Mouse (Mus musculus) CH12.LX (cell line): ENCODE measurements at regions not wholly inside any gene's neighbourhood (a gene's known extent, or its start where the extent isn't known, plus 50 kb on each side); places are given as distances from the start of the nearest gene placed in this dataset.
A peak's percentile ranks its signal among the peaks of the same experiment; 100 is the strongest.

Experiments used
- DNase-seq: peaks from one replicate; pipeline ENCODE4 v3.0.0-alpha.2; 2013; ENCODE audit errors: extremely low read depth
- H3K27ac ChIP-seq: 2 replicates; pipeline ENCODE4 v1.5.1; 2012; ENCODE audit warnings: low read depth, mild to moderate bottlenecking, control low read depth, moderate library complexity; ENCODE audit not compliant: insufficient read depth
- H3K27me3 ChIP-seq: replicated peaks from 2 replicates; pipeline ENCODE3; 2012; ENCODE audit warnings: inconsistent platforms
- H3K36me3 ChIP-seq, 2 experiments: replicated peaks in 1 of 2; 2 replicates each; pipeline versions ENCODE3 to v1.6.1; 2012; ENCODE audit warnings: inconsistent platforms in 1 of 2, low read length in 1 of 2, mild to moderate bottlenecking in 1 of 2, mixed read lengths in 1 of 2, moderate library complexity in 1 of 2; ENCODE audit not compliant: control insufficient read depth in 1 of 2, insufficient read depth in 1 of 2
- H3K4me1 ChIP-seq, 2 experiments: 2 replicates each; pipeline ENCODE4 v1.6.1; 2012; ENCODE audit warnings: inconsistent platforms in 1 of 2, moderate library complexity in 1 of 2; ENCODE audit not compliant: insufficient read depth in 2 of 2, control insufficient read depth in 1 of 2
- H3K4me2 ChIP-seq: 2 replicates; pipeline ENCODE4 v1.6.1; 2012; ENCODE audit warnings: low read depth, mild to moderate bottlenecking, control low read depth; ENCODE audit not compliant: poor library complexity, insufficient read depth, severe bottlenecking
- H3K4me3 ChIP-seq, 3 experiments: fragments of 150-350 bp in 1 of 3; sonication (generic) in 1 of 3; replicated peaks in 1 of 3; 2 replicates each; pipeline versions ENCODE3 to v1.5.1; 2011 to 2012; ENCODE audit warnings: low read depth in 2 of 3, low read length in 2 of 3, mild to moderate bottlenecking in 2 of 3, moderate library complexity in 2 of 3, control low read depth in 1 of 3, improper control_type of control experiment in 1 of 3, inconsistent platforms in 1 of 3, mixed read lengths in 1 of 3; ENCODE audit not compliant: poor library complexity in 1 of 3
- H3K79me2 ChIP-seq: replicated peaks from 2 replicates; pipeline ENCODE4 v1.6.1; 2012; ENCODE audit warnings: mild to moderate bottlenecking, moderate library complexity; ENCODE audit not compliant: control insufficient read depth, poor library complexity, insufficient read depth, severe bottlenecking; ENCODE audit errors: extremely low read depth
- H3K9ac ChIP-seq: 2 replicates; pipeline ENCODE4 v1.6.1; 2012; ENCODE audit warnings: low read depth, mild to moderate bottlenecking, control low read depth, moderate library complexity; ENCODE audit not compliant: insufficient read depth
- H3K9me3 ChIP-seq: replicated peaks from 2 replicates; pipeline ENCODE3; 2012; ENCODE audit warnings: low read length, inconsistent platforms, mixed read lengths
- BHLHE40 ChIP-seq: IDR thresholded peaks from 2 replicates; pipeline ENCODE4 v1.6.1; 2011; ENCODE audit warnings: mild to moderate bottlenecking, low read depth, low read length, improper control_type of control experiment
- CHD1 ChIP-seq: IDR thresholded peaks from 2 replicates; pipeline ENCODE4 v1.6.1; 2012; ENCODE audit warnings: low read depth, low read length, improper control_type of control experiment, inconsistent platforms
- CHD2 ChIP-seq: IDR thresholded peaks from 2 replicates; pipeline ENCODE4 v1.6.1; 2011; ENCODE audit warnings: low read length, improper control_type of control experiment
- CTCF ChIP-seq, 2 experiments: IDR thresholded peaks in 1 of 2; conservative IDR thresholded peaks in 1 of 2; 2 replicates each; pipeline ENCODE4 v1.5.1; 2011 to 2012; ENCODE audit warnings: low read depth in 2 of 2, low read length in 2 of 2, improper control_type of control experiment in 1 of 2, inconsistent platforms in 1 of 2, mild to moderate bottlenecking in 1 of 2, moderate library complexity in 1 of 2
- E2F4 ChIP-seq: IDR thresholded peaks from 2 replicates; pipeline ENCODE4 v1.6.1; 2011; ENCODE audit warnings: low read depth, low read length, improper control_type of control experiment; ENCODE audit not compliant: insufficient replicate concordance
- ELF1 ChIP-seq: IDR thresholded peaks from 2 replicates; pipeline ENCODE4 v1.6.1; 2014; ENCODE audit warnings: low read depth, mild to moderate bottlenecking, inconsistent platforms, low read length, improper control_type of control experiment
- EP300 ChIP-seq: IDR thresholded peaks from 2 replicates; pipeline ENCODE4 v1.6.1; 2011; ENCODE audit warnings: low read length, improper control_type of control experiment
- ETS1 ChIP-seq: conservative IDR thresholded peaks from 2 replicates; pipeline ENCODE4 v1.6.1; 2012; ENCODE audit warnings: low read depth, mild to moderate bottlenecking, inconsistent platforms, low read length, improper control_type of control experiment, moderate library complexity
- GABPA ChIP-seq: IDR thresholded peaks from 2 replicates; pipeline ENCODE4 v1.6.1; 2012; ENCODE audit warnings: low read depth, low read length, improper control_type of control experiment, inconsistent platforms; ENCODE audit not compliant: insufficient replicate concordance
- HCFC1 ChIP-seq: IDR thresholded peaks from 2 replicates; pipeline ENCODE4 v1.6.1; 2012; ENCODE audit warnings: low read depth, mild to moderate bottlenecking, inconsistent platforms, low read length, improper control_type of control experiment
- IRF4 ChIP-seq: IDR thresholded peaks from 2 replicates; pipeline ENCODE4 v1.6.1; 2014; ENCODE audit warnings: low read depth, mild to moderate bottlenecking, inconsistent platforms, low read length, improper control_type of control experiment
- JUN ChIP-seq: IDR thresholded peaks from 2 replicates; pipeline ENCODE4 v1.6.1; 2011; ENCODE audit warnings: low read depth, mild to moderate bottlenecking, low read length, improper control_type of control experiment, moderate library complexity; ENCODE audit not compliant: insufficient read depth
- JUND ChIP-seq: conservative IDR thresholded peaks from 2 replicates; pipeline ENCODE4 v1.6.1; 2011; ENCODE audit warnings: low read depth, low read length, improper control_type of control experiment
- KAT2A ChIP-seq: IDR thresholded peaks from 2 replicates; pipeline ENCODE4 v1.6.1; 2012; ENCODE audit warnings: low read length, improper control_type of control experiment, inconsistent platforms; ENCODE audit not compliant: insufficient replicate concordance
- MAFK ChIP-seq: IDR thresholded peaks from 2 replicates; pipeline ENCODE4 v1.6.1; 2011; ENCODE audit warnings: low read length, improper control_type of control experiment; ENCODE audit not compliant: insufficient replicate concordance
- MAX ChIP-seq: IDR thresholded peaks from 2 replicates; pipeline ENCODE4 v1.6.1; 2011; ENCODE audit warnings: low read length, improper control_type of control experiment
- MAZ ChIP-seq: IDR thresholded peaks from 2 replicates; pipeline ENCODE4 v1.6.1; 2012; ENCODE audit warnings: low read depth, mild to moderate bottlenecking, inconsistent platforms, low read length, improper control_type of control experiment, moderate library complexity
- MEF2A ChIP-seq: IDR thresholded peaks from 2 replicates; pipeline ENCODE4 v1.6.1; 2014; ENCODE audit warnings: low read depth, mild to moderate bottlenecking, inconsistent platforms, low read length, improper control_type of control experiment, borderline replicate concordance
- MXI1 ChIP-seq: IDR thresholded peaks from 2 replicates; pipeline ENCODE4 v1.6.1; 2011; ENCODE audit warnings: mild to moderate bottlenecking, low read depth, low read length, improper control_type of control experiment
- MYC ChIP-seq: IDR thresholded peaks from 2 replicates; pipeline ENCODE4 v1.6.1; 2011; ENCODE audit warnings: low read depth, mild to moderate bottlenecking, improper control_type of control experiment, low read length
- NELFE ChIP-seq: IDR thresholded peaks from 2 replicates; pipeline ENCODE4 v1.6.1; 2011; ENCODE audit warnings: low read depth, low read length, improper control_type of control experiment
- NRF1 ChIP-seq: IDR thresholded peaks from 2 replicates; pipeline ENCODE4 v1.6.1; 2014; ENCODE audit warnings: low read depth, mild to moderate bottlenecking, inconsistent platforms, low read length, improper control_type of control experiment, moderate library complexity
- PAX5 ChIP-seq: IDR thresholded peaks from 2 replicates; pipeline ENCODE4 v1.6.1; 2012; ENCODE audit warnings: low read length, inconsistent platforms, mixed read lengths
- POLR2A ChIP-seq: IDR thresholded peaks from 2 replicates; pipeline ENCODE4 v1.6.1; 2011; ENCODE audit warnings: low read depth, mild to moderate bottlenecking, improper control_type of control experiment, low read length
- POLR2AphosphoS2 ChIP-seq: IDR thresholded peaks from 2 replicates; pipeline ENCODE4 v1.6.1; 2011; ENCODE audit warnings: low read depth, low read length, improper control_type of control experiment
- RAD21 ChIP-seq: IDR thresholded peaks from 2 replicates; pipeline ENCODE4 v1.6.1; 2011; ENCODE audit warnings: low read depth, mild to moderate bottlenecking, low read length, improper control_type of control experiment, moderate library complexity
- RCOR1 ChIP-seq: conservative IDR thresholded peaks from 2 replicates; pipeline ENCODE4 v1.6.1; 2012; ENCODE audit warnings: low read depth, mild to moderate bottlenecking, inconsistent platforms, low read length, improper control_type of control experiment
- SIN3A ChIP-seq: IDR thresholded peaks from 2 replicates; pipeline ENCODE4 v1.6.1; 2012; ENCODE audit warnings: low read length, improper control_type of control experiment, inconsistent platforms
- SMC3 ChIP-seq: IDR thresholded peaks from 2 replicates; pipeline ENCODE4 v1.6.1; 2011; ENCODE audit warnings: low read depth, low read length, improper control_type of control experiment
- TBP ChIP-seq: conservative IDR thresholded peaks from 2 replicates; pipeline ENCODE4 v1.6.1; 2011; ENCODE audit warnings: low read depth, low read length, improper control_type of control experiment
- TCF12 ChIP-seq: IDR thresholded peaks from 2 replicates; pipeline ENCODE4 v1.6.1; 2014; ENCODE audit warnings: low read depth, mild to moderate bottlenecking, inconsistent platforms, low read length, improper control_type of control experiment
- UBTF ChIP-seq: IDR thresholded peaks from 2 replicates; pipeline ENCODE4 v1.6.1; 2012; ENCODE audit warnings: low read depth, mild to moderate bottlenecking, inconsistent platforms, low read length, improper control_type of control experiment, moderate library complexity
- USF1 ChIP-seq: IDR thresholded peaks from 2 replicates; pipeline ENCODE4 v1.6.1; 2014; ENCODE audit warnings: low read depth, mild to moderate bottlenecking, inconsistent platforms, low read length, improper control_type of control experiment
- USF2 ChIP-seq: conservative IDR thresholded peaks from 2 replicates; pipeline ENCODE4 v1.6.1; 2011; ENCODE audit warnings: low read depth, low read length, improper control_type of control experiment
- ZC3H11A ChIP-seq: IDR thresholded peaks from 2 replicates; pipeline ENCODE4 v1.6.1; 2012; ENCODE audit warnings: low read depth, mild to moderate bottlenecking, inconsistent platforms, low read length, improper control_type of control experiment
- ZKSCAN1 ChIP-seq: IDR thresholded peaks from 2 replicates; pipeline ENCODE4 v1.6.1; 2012; ENCODE audit warnings: low read depth, inconsistent platforms, low read length, improper control_type of control experiment, borderline replicate concordance
- ZMIZ1 ChIP-seq: IDR thresholded peaks from 2 replicates; pipeline ENCODE4 v1.6.1; 2012; ENCODE audit warnings: low read depth, mild to moderate bottlenecking, inconsistent platforms, low read length, improper control_type of control experiment
- ZNF384 ChIP-seq: IDR thresholded peaks from 2 replicates; pipeline ENCODE4 v1.6.1; 2012; ENCODE audit warnings: low read depth, low read length, improper control_type of control experiment, inconsistent platforms
- dilution Hi-C: fragments of 300-500 bp; cut with MboI; formaldehyde crosslinking; loops from 2 replicates; pipeline ENCODE4 v1.14.3; 2020; ENCODE audit warnings: low sequenced_read_pairs; ENCODE audit not compliant: extremely low pct_unique_long_range_greater_than_20kb, extremely low pct_ligation_motif_present
- in situ Hi-C: fragments of 300-500 bp; cut with MboI; formaldehyde crosslinking; loops from 3 replicates; pipeline ENCODE4 v1.14.3; 2019; ENCODE audit warnings: low sequenced_read_pairs, low pct_ligation_motif_present, low pct_unique_long_range_greater_than_20kb, mixed read lengths

GRCm38 (mm10) chr13:33763295-33763916, 79.8 kb downstream of the Serpinb6e start:
- in situ Hi-C loops = loop anchor here (5.0 to 25.0 kb wide), 2 partner anchors 196 to 651 kb away; no protein-coding TSS in a partner anchor

More at GRCm38 (mm10) chr13:33763295-33763916, 79.8 kb downstream of the Serpinb6e start:
- Histone ChIP-seq H3K36me3 (no peaks in the 10 kb centered on the region), H3K4me1 (peaks cover 0 to 17% of the 10 kb centered on the region in 2 experiments; a peak in 3 of 4 replicates), H3K27me3 (no peaks in the 10 kb centered on the region), H3K4me3 (peak overlapping the region in 1 of 3 experiments; percentile 51), H3K4me2 (peak overlapping the region; percentile 80), H3K9me3 (no peaks in the 10 kb centered on the region), H3K9ac (no peak overlapping the region; the same call in 1 of the 2 replicates), H3K79me2 (no peaks in the 10 kb centered on the region), H3K27ac (peak overlapping the region; percentile 34; the same call in 1 of the 2 replicates)
- peak; percentile 79 for DNase-seq
- dilution Hi-C loops = no loop called here
- TF ChIP-seq NRF1 = no peak; the same call in 1 of the 2 replicates
- no peak for TF ChIP-seq MYC
- no peak for TF ChIP-seq RCOR1
- TF ChIP-seq IRF4 = peak; percentile 64; the same call in 1 of the 2 replicates
- no peak for TF ChIP-seq USF2
- no peak for TF ChIP-seq JUN
- no peak for TF ChIP-seq MXI1
- no peak for TF ChIP-seq SIN3A
- no peak for TF ChIP-seq POLR2AphosphoS2
- TF ChIP-seq HCFC1 = no peak
- TF ChIP-seq TCF12 = peak; percentile 83; the same call in 1 of the 2 replicates
- peak; percentile 96; the same call in 1 of the 2 replicates for TF ChIP-seq CHD1
- TF ChIP-seq BHLHE40 = peak; percentile 33; the same call in 1 of the 2 replicates
- 0 out of 2 replicates have a peak, but pooled peaks have one; percentile 28 for TF ChIP-seq MAZ
- TF ChIP-seq MAFK = no peak
- 0 out of 2 replicates have a peak, but pooled peaks have one; percentile 13 for TF ChIP-seq MAX
- TF ChIP-seq MEF2A = peak; percentile 76
- no peak for TF ChIP-seq SMC3
- 0 out of 2 replicates have a peak, but pooled peaks have one; percentile 49 for TF ChIP-seq ZNF384
- no peak for TF ChIP-seq ZC3H11A
- no peak for TF ChIP-seq JUND
- no peak for TF ChIP-seq TBP
- no peak for TF ChIP-seq UBTF
- peak; percentile 57; the same call in 1 of the 2 replicates for TF ChIP-seq ELF1
- TF ChIP-seq KAT2A = no peak
- no peak for TF ChIP-seq E2F4
- peak; percentile 52 for TF ChIP-seq ETS1
- no peak; the same call in 1 of the 2 replicates for TF ChIP-seq RAD21
- no peak for TF ChIP-seq ZMIZ1
- no peak for TF ChIP-seq GABPA
- TF ChIP-seq CTCF (conservative IDR thresholded peaks at IDR 0.05 in 1 of 2, IDR thresholded peaks at IDR 0.05 in 1 of 2; ENCODE audit: low read depth in 2 of 2, low read length in 2 of 2) = no peak
- no peak for TF ChIP-seq POLR2A
- TF ChIP-seq CHD2 = no peak
- TF ChIP-seq USF1 = peak; percentile 49
- TF ChIP-seq PAX5 = no peak
- peak; percentile 81 for TF ChIP-seq EP300
- TF ChIP-seq ZKSCAN1 = no peak
- no peak for TF ChIP-seq NELFE
